Comparison of ENCODE assay signal across 10 mouse cellular contexts in genomic region chr8:61390307-61391057, GRCm38 (mm10).
DNase-seq lines count a peak whose midpoint lies in the region; ATAC-seq and TF ChIP-seq lines count a peak whose summit lies in the region.
"Had no signal": no experiment of that assay in that cellular context is flagged by ENCODE, and none has a peak within 500 bp of the region (broad histone marks: within the 10 kb centered on the region; RNA-seq: fewer than 3 reads in every experiment).

No protein-coding gene starts in this region.

- H3K4me1 ChIP-seq in lung, embryonic 14.5 days (ENCODE audit: insufficient read depth): 0 out of 2 replicates have a peak, but pooled peaks cover 4% of the 10 kb centered on the region
- peaks cover 47% of the 10 kb centered on the region for H3K4me1 ChIP-seq in limb, embryonic 13.5 days
- peaks cover 12% of the 10 kb centered on the region; the same call in 1 of the 2 replicates for H3K4me1 ChIP-seq in stomach, embryonic 14.5 days (ENCODE audit: control insufficient read depth, insufficient read depth, low read length)

- no peak overlapping the region for H3K4me2 ChIP-seq in lung, embryonic 14.5 days
- H3K4me2 ChIP-seq in limb, embryonic 13.5 days (replicated peaks): 0 out of 2 replicates have a peak overlapping the region, but pooled peaks have one; percentile 1
- no peak overlapping the region for H3K4me2 ChIP-seq in stomach, embryonic 14.5 days (replicated peaks; ENCODE audit: low read depth, low read length)
- H3K4me2 ChIP-seq: liver, embryonic 11.5 days had no signal

- 69% methylated on average over 18 of the region's 18 CpGs for WGBS in lung, embryonic 14.5 days
- WGBS in limb, embryonic 13.5 days: 57% methylated on average over 18 of the region's 18 CpGs
- WGBS in stomach, embryonic 14.5 days: 75% methylated on average over 18 of the region's 18 CpGs

- peaks cover 33% of the 10 kb centered on the region; the same call in 1 of the 2 replicates for H3K36me3 ChIP-seq in lung, embryonic 14.5 days (ENCODE audit: insufficient read depth)
- H3K36me3 ChIP-seq in limb, embryonic 13.5 days: peaks cover 24% of the 10 kb centered on the region
- peaks cover 3% of the 10 kb centered on the region; the same call in 1 of the 2 replicates for H3K36me3 ChIP-seq in stomach, embryonic 14.5 days (ENCODE audit: control insufficient read depth, insufficient read depth, low read length)

- DNase-seq in lung, embryonic 14.5 days: peak; percentile 31
- no peak for DNase-seq in lung, postnatal 14 days
- peak; percentile 44 for DNase-seq in embryo, embryonic 11.5 days (ENCODE audit: low read depth, low spot score)
- no peak for DNase-seq in adrenal gland, postnatal 25 days
- DNase-seq in ovary, postnatal 14 days (ENCODE audit: low spot score): no peak
- DNase-seq: spleen, adult 18-20 months had no signal

- H3K27ac ChIP-seq in lung, embryonic 14.5 days (ENCODE audit: low read depth): peak overlapping the region; percentile 12; the same call in 1 of the 2 replicates
- H3K27ac ChIP-seq in limb, embryonic 13.5 days: peak overlapping the region; percentile 77
- no peak overlapping the region for H3K27ac ChIP-seq in stomach, embryonic 14.5 days (ENCODE audit: low read length)
- H3K27ac ChIP-seq: layer of hippocampus, adult 2 months had no signal

- no peak overlapping the region for H3K4me3 ChIP-seq in lung, embryonic 14.5 days (ENCODE audit: low read depth, low read length)
- H3K4me3 ChIP-seq in limb, embryonic 13.5 days: no peak overlapping the region
- H3K4me3 ChIP-seq in stomach, embryonic 14.5 days (ENCODE audit: low read depth, low read length): no peak overlapping the region
- H3K4me3 ChIP-seq: layer of hippocampus, adult 2 months had no signal

- H3K27me3 ChIP-seq in lung, embryonic 14.5 days (ENCODE audit: insufficient read depth, low read length): no peaks in the 10 kb centered on the region
- no peaks in the 10 kb centered on the region for H3K27me3 ChIP-seq in limb, embryonic 13.5 days
- no peaks in the 10 kb centered on the region for H3K27me3 ChIP-seq in stomach, embryonic 14.5 days (ENCODE audit: control insufficient read depth, insufficient read depth, low read length)

- no peaks in the 10 kb centered on the region for H3K9me3 ChIP-seq in lung, embryonic 14.5 days (ENCODE audit: low read depth, low read length)
- no peaks in the 10 kb centered on the region for H3K9me3 ChIP-seq in limb, embryonic 13.5 days
- no peaks in the 10 kb centered on the region for H3K9me3 ChIP-seq in stomach, embryonic 14.5 days (ENCODE audit: control insufficient read depth, low read depth, low read length)

- TF ChIP-seq CTCF in lung, embryonic 14.5 days (IDR thresholded peaks at IDR 0.05; ENCODE audit: low read depth): no peak

- peak; percentile 40; the same call in 1 of the 2 replicates for ATAC-seq in lung, embryonic 14.5 days (ENCODE audit: insufficient read depth)
- ATAC-seq in limb, embryonic 13.5 days (ENCODE audit: low FRiP score, low read depth): no peak; the same call in 1 of the 2 replicates
- ATAC-seq in stomach, embryonic 14.5 days (ENCODE audit: insufficient number of reproducible peaks, insufficient read depth, low FRiP score, low read depth): peak; percentile 81

- H3K9ac ChIP-seq in lung, embryonic 14.5 days: no peak overlapping the region
- H3K9ac ChIP-seq in limb, embryonic 13.5 days: no peak overlapping the region
- no peak overlapping the region for H3K9ac ChIP-seq in stomach, embryonic 14.5 days (replicated peaks; ENCODE audit: low read depth, low read length)

Comparison
In these comparisons a context has a peak if more than half of its experiments do, and no peak if none do; other contexts are left out.
1. DNase-seq: peak in lung, embryonic 14.5 days (single experiment) and embryo, embryonic 11.5 days (single experiment); none in lung, postnatal 14 days (single experiment), adrenal gland, postnatal 25 days (single experiment) and ovary, postnatal 14 days (single experiment).